Mouse (Mus musculus) liver, adult 2 months (tissue): ENCODE measurements around the gene Pigz.

Experiments used
- CTCF ChIP-seq: fragments of 200-500 bp; IDR thresholded peaks from 2 replicates; pipeline ENCODE4 v1.5.1; 2011; ENCODE audit warnings: low read depth, low read length, control low read depth
- POLR2A ChIP-seq: fragments of 200-500 bp; IDR thresholded peaks from 2 replicates; pipeline ENCODE4 v1.6.1; 2011; ENCODE audit warnings: low read length, control low read depth; ENCODE audit not compliant: insufficient read depth; ENCODE audit errors: extremely low read depth

DNA sequence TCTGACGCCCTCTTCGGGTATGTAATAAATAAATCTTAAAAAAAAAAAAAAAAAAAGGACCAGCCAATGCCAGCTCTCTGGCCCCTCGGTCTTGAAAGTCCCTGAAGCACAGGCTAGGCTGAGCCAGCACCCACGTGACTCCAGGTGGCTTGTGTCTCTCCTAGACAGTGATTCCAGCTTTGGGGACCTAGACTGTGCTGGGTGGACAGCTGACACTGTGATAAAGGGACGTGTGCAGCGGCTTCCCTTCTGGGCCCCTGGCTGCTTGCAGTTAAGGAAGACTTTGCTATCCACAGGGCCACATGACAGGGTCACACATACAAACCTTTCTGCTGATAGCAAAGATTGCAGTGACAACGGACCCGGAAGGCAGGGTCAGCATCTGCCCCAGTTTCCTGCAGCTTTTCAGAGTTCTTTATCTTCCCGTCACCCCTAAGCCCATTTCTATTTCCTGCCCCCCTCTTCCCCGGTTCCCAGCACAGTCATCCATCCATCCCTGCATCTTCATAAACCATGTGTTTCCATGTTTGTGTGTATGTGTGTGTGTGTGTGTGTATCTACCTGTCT lies 23.3 kb upstream of the Pigz start:
- TF ChIP-seq CTCF (no peak), POLR2A (no peak)
